Mouse (Mus musculus) liver, embryonic 11.5 days (tissue): Measurements from ENCODE around the gene Serpina3a. TPM values are rescaled to one million over a fixed set of nuclear protein-coding genes. Genes with fewer than 3 reads are reported as not detected.

Source experiments
- ATAC-seq: fragments of 200-750 bp; cut with Nextera tagmentation; replicated peaks from 2 replicates; pipeline ENCODE4 v1.8.0; 2017; ENCODE audit warnings: moderate number of reproducible peaks, mild to moderate bottlenecking, moderate TSS enrichment, moderate library complexity; ENCODE audit not compliant: low FRiP score
- DNase-seq: peaks from one replicate; pipeline ENCODE4 v3.0.0-alpha.2; 2017; ENCODE audit warnings: low spot score
- H3K27ac ChIP-seq: fragments of 300-500 bp; sonication (generic); 2 replicates; pipeline ENCODE4 v1.5.1; 2014; ENCODE audit warnings: mild to moderate bottlenecking, low read depth, low read length, control low read depth
- H3K27me3 ChIP-seq: fragments of 300-500 bp; sonication (generic); replicated peaks from 2 replicates; pipeline ENCODE4 v1.6.1; 2014; ENCODE audit warnings: low read length, mixed read lengths; ENCODE audit not compliant: control insufficient read depth, insufficient read depth
- H3K36me3 ChIP-seq: fragments of 300-500 bp; sonication (generic); 2 replicates; pipeline ENCODE4 v1.6.1; 2014; ENCODE audit warnings: mild to moderate bottlenecking, low read length, moderate library complexity, mixed read lengths; ENCODE audit not compliant: control insufficient read depth, insufficient read depth
- H3K4me1 ChIP-seq: fragments of 300-500 bp; sonication (generic); replicated peaks from 2 replicates; pipeline ENCODE4 v1.6.1; 2014; ENCODE audit warnings: low read length, mixed read lengths; ENCODE audit not compliant: control insufficient read depth, insufficient read depth
- H3K4me2 ChIP-seq: fragments of 300-500 bp; sonication (generic); 2 replicates; pipeline ENCODE4 v1.6.1; 2014; ENCODE audit warnings: mild to moderate bottlenecking, control low read depth, moderate library complexity
- H3K4me3 ChIP-seq: fragments of 300-500 bp; sonication (generic); 2 replicates; pipeline ENCODE4 v1.5.1; 2014; ENCODE audit warnings: low read depth, low read length, control low read depth
- H3K9ac ChIP-seq: fragments of 300-500 bp; sonication (generic); 2 replicates; pipeline ENCODE4 v1.6.1; 2014; ENCODE audit warnings: low read depth, low read length, control low read depth
- H3K9me3 ChIP-seq: fragments of 300-500 bp; sonication (generic); 2 replicates; pipeline ENCODE4 v1.6.1; 2016; ENCODE audit warnings: low read length, inconsistent platforms, mixed read lengths; ENCODE audit not compliant: control insufficient read depth
- WGBS: fragments of 180-500 bp; shearing (Covaris S2); extraction: QIAGEN DNeasy Blood & Tissue Kit; methylation state at CpG from one replicate; pipeline ENCODE4 v1.1.7; 2014; 5-methylcytosine and 5-hydroxymethylcytosine counted together
- polyA plus RNA-seq: library from polyadenylated mRNA; unstranded; fragments of >200 nt; fragmentation: Nextera tagmentation; extraction: Ambion mirVana; gene quantifications from 2 replicates; pipeline ENCODE4 v1.2.1, GENCODE M21; 2014

Gene Serpina3a
- polyA plus RNA-seq, 1 experiment from 2014 or later = not detected

DNA sequence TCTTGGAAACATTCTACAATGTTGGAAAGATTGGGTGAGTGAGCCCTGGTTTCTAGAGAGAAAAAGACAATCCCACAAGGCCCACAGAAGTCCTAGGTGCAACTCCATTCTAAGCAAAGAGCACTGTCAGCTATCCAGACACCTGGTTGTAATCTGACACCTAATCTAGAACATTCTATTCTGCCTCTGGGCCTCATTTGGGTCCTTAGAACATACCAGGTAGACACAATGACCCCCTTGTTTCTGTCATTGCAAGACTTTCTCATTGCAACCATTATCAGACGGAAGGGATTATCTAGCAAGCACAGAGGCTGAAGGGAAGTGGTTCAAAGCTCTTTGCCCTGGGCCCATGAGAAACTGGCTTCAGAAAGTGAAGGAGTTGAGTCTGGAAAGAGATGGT, 21.2 kb upstream of the Serpina3a start:
- no peak for ATAC-seq
- H3K4me2 ChIP-seq = no peak overlapping the region
- no peak for DNase-seq
- H3K36me3 ChIP-seq = no peaks in the 10 kb centered on the region
- no peak overlapping the region for H3K27ac ChIP-seq
- WGBS = 77% methylated on average over 1 of the region's 1 CpGs
- no peaks in the 10 kb centered on the region for H3K9me3 ChIP-seq
- no peaks in the 10 kb centered on the region for H3K27me3 ChIP-seq
- no peaks in the 10 kb centered on the region for H3K4me1 ChIP-seq
- no peak overlapping the region for H3K9ac ChIP-seq
- no peak overlapping the region for H3K4me3 ChIP-seq

DNA sequence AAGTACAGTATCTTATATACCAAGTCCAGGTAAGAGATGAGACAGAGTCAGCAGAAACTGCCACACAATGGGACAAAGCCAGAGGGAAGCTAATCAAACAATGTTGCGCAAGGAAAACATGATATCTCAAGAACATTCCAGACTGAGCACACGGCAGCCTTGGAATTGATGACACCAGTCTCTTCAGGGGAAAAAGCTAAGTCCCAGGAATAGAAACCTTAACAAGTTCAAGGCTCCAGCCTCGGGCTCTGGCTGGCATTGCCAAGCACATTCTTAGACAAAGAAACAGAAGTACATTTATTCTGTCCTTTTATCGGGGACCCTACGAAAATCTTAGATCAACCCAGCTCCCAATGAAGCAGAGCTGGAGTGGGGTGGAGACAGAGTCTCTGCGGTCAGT, 11.8 kb upstream of the Serpina3a start, which contains the start of gene Serpina5:
Gene Serpina5 (plus strand): TSS at position 346 of the 400 bp plus-strand sequence.
- Histone ChIP-seq H3K9ac (no peak within 1 kb of the TSS), H3K4me1 (no peaks in the 10 kb centered on the region), H3K4me3 (no peak within 1 kb of the TSS), H3K9me3 (no peaks in the 10 kb centered on the region), H3K4me2 (no peak within 1 kb of the TSS), H3K36me3 (no peaks in the 10 kb centered on the region), H3K27ac (no peak within 1 kb of the TSS), H3K27me3 (no peaks in the 10 kb centered on the region)
- DNase-seq (no peak), ATAC-seq (no peak)
- WGBS = 85% methylated on average over 6 of the region's 6 CpGs

DNA sequence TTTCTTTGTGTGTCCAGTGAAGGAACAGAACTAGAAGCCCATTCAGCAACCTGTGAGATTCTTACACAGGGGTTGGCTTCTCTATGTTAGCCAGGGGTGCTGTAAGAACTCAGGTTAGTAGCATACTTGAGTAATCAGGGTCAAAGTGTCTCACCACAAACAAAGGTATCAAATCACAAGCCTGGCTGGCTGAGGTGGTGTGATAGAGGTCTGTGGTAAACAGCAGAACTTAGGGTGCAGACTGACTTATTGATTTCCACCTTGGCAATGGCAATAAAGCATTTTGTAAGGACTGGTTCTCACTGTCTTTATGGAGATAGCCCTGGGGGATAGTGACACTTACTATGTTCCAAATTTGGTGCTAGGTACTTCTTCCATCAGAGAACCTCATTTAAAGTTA, 6.7 kb upstream of the Serpina3a start:
- Histone ChIP-seq H3K9ac (no peak overlapping the region), H3K36me3 (no peaks in the 10 kb centered on the region), H3K4me3 (no peak overlapping the region), H3K4me2 (no peak overlapping the region), H3K27me3 (no peaks in the 10 kb centered on the region), H3K9me3 (no peaks in the 10 kb centered on the region), H3K4me1 (no peaks in the 10 kb centered on the region), H3K27ac (no peak overlapping the region)
- ATAC-seq (no peak), DNase-seq (no peak)

DNA sequence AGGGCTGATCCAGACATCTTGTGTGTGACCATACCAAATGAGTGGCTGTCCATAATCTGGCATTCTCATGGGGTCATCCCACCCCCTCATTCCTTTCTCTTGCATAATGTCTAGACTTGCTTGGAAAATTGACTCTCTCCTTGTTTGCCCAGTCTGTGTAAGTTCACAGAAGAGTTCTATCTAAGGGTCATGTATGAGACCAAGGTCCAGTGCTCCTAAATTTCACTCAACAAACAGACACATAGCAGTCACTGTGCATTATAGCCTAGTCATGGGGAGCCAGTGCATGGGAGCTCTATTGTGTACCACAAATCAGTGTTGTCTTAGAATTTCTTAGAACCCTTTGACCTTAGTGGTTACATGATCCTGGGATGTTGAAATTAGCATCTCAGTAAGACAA, 5.6 kb upstream of the Serpina3a start:
- no peak for ATAC-seq
- no peak overlapping the region for H3K9ac ChIP-seq
- no peak overlapping the region for H3K4me2 ChIP-seq
- H3K9me3 ChIP-seq = no peaks in the 10 kb centered on the region
- no peak overlapping the region for H3K27ac ChIP-seq
- no peaks in the 10 kb centered on the region for H3K27me3 ChIP-seq
- no peaks in the 10 kb centered on the region for H3K4me1 ChIP-seq
- H3K4me3 ChIP-seq = no peak overlapping the region
- no peak for DNase-seq
- no peaks in the 10 kb centered on the region for H3K36me3 ChIP-seq

DNA sequence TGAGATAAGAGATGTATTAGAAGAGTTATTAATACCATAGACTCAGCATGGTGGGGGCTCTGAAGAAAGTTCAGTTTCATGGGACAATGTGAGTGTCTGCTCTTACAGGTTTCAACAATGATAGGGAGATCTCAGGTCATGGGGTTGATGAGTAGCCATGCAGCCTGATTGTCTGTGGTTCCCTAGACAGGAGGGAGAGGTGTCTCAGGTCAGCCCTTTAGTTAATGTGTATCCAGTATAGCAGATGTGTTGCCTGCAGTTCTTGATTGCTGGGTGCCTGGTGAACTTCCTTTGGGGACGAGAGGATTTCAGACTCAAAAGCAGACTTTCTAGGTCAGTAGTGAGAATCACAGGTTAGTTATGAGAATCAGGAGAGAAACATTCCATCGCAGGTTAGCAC, 4.0 kb upstream of the Serpina3a start:
- DNase-seq (no peak), ATAC-seq (no peak)
- WGBS = 74% methylated on average over 2 of the region's 2 CpGs
- no peaks in the 10 kb centered on the region for H3K4me1 ChIP-seq
- no peak overlapping the region for H3K4me2 ChIP-seq
- no peak overlapping the region for H3K4me3 ChIP-seq
- H3K27me3 ChIP-seq = no peaks in the 10 kb centered on the region
- no peak overlapping the region for H3K9ac ChIP-seq
- H3K9me3 ChIP-seq = no peaks in the 10 kb centered on the region
- no peak overlapping the region for H3K27ac ChIP-seq
- no peaks in the 10 kb centered on the region for H3K36me3 ChIP-seq

DNA sequence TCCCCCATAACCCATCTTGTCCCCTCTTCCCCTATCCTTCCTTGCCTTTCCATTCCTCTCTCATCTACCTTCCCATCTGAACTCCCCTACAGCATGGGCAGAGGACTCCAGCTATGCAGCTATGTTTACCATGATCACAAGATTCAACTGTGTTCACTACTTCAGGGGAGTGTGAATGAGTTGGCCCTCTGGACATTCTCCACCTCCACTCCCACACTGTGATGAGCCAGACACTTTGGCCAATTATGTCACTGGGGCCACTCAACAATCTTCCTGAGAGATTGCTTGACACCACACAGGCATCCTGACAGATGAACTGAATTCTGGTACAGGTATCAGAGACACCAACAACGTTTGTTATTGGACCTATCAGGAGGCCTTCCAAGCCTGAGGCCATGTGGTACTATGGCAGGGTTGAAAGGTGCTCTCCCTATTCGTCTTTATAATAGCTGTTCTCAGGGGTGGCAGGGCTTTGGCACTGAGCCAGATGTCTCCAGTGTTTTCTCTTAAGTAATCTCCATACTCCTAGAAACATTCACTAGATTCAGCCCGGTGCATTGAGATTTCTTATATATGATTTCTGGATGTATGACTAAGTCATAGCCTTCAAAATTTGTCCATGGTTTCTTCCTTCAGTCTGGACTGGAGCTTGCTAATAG, 2.5 kb downstream of the Serpina3a start:
- no peaks in the 10 kb centered on the region for H3K36me3 ChIP-seq
- no peak for ATAC-seq
- 53% methylated on average over 3 of the region's 3 CpGs for WGBS
- no peaks in the 10 kb centered on the region for H3K27me3 ChIP-seq
- H3K4me2 ChIP-seq = no peak overlapping the region
- H3K4me1 ChIP-seq = no peaks in the 10 kb centered on the region
- no peak overlapping the region for H3K9ac ChIP-seq
- no peaks in the 10 kb centered on the region for H3K9me3 ChIP-seq
- no peak overlapping the region for H3K27ac ChIP-seq
- no peak overlapping the region for H3K4me3 ChIP-seq
- DNase-seq = no peak

DNA sequence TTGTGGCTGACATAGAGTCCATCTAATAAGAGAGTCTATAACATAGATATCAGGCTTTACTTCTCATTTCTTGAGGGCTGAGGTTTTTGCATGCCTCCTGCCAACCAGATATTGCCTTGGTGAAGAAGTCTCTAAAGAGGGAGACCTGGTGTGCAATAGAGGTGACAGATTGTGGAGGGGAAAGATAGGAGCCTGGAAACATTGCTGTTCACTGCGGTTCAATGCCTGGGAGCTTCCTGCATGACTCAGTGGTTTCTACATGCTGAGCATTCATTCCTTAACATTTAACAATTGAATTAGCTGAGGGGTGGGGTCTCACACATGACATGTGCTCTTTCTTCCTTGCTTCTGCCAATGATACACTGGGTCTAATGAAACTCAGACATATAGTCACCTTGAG, 10.6 kb downstream of the Serpina3a start:
- ATAC-seq = no peak

DNA sequence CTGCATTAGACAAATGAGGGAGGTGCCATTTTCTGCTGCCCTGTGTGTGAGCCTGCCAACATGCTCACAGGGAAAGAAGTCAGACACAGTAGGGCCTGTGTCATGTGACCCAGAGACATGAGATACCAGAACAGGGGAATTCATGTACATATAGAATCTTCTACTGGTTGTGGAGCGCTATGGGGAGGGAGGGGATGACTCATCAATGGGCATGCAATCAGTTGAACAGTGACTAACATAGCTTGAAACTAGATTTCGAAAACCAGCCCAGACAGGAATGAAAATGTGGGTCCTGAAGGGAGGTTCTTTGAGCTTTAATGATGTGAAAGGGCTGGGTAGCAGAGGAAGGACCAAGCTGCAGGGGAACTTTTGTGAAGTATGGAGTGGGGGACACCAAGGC, 11.5 kb downstream of the Serpina3a start:
- ATAC-seq = no peak
- H3K27me3 ChIP-seq = no peaks in the 10 kb centered on the region
- H3K9ac ChIP-seq = no peak overlapping the region
- no peak overlapping the region for H3K4me3 ChIP-seq
- no peak overlapping the region for H3K4me2 ChIP-seq
- WGBS = 79% methylated on average over 2 of the region's 2 CpGs
- H3K4me1 ChIP-seq = no peaks in the 10 kb centered on the region
- no peaks in the 10 kb centered on the region for H3K9me3 ChIP-seq
- DNase-seq = no peak
- H3K36me3 ChIP-seq = no peaks in the 10 kb centered on the region
- no peak overlapping the region for H3K27ac ChIP-seq

More for the DNA sequence above, 10.6 kb downstream of the Serpina3a start:
- H3K4me3 ChIP-seq = no peak overlapping the region
- H3K9ac ChIP-seq = no peak overlapping the region
- no peaks in the 10 kb centered on the region for H3K36me3 ChIP-seq
- no peaks in the 10 kb centered on the region for H3K27me3 ChIP-seq
- no peak overlapping the region for H3K27ac ChIP-seq
- 44% methylated on average over 1 of the region's 1 CpGs for WGBS
- H3K4me1 ChIP-seq = no peaks in the 10 kb centered on the region
- no peak for DNase-seq
- H3K4me2 ChIP-seq = no peak overlapping the region
- no peaks in the 10 kb centered on the region for H3K9me3 ChIP-seq

DNA sequence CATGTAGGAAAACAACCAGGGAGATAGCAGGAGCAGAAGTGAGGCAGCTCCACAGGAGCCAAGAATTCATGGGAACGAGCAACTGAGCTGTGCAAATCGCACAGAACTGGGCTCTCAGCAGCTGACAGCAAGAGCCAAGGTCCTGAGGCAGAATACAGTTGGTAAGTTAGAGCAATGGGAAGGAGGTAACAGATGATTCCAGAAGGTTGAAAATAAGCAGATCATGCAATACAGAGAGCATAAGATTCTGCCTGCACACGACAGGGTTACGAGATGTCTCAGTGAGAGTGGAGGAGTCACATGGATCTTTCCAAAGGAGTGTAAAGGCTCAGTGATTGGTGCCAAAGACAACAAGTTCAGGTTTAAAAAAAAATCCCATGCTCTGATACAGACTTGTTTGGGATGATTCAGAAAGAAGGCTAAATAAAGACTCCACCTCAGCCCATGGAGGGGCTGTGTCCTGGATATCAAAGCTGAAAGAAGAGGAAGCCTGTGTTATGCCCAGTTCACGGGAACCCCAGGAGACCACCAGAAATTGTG, 12.6 kb downstream of the Serpina3a start:
- Histone ChIP-seq H3K4me1 (no peaks in the 10 kb centered on the region), H3K36me3 (no peaks in the 10 kb centered on the region), H3K27me3 (no peaks in the 10 kb centered on the region), H3K27ac (no peak overlapping the region), H3K9me3 (no peaks in the 10 kb centered on the region), H3K9ac (no peak overlapping the region), H3K4me3 (no peak overlapping the region), H3K4me2 (no peak overlapping the region)
- WGBS = 81% methylated on average over 5 of the region's 5 CpGs
- DNase-seq (no peak), ATAC-seq (no peak)
